Mouse (Mus musculus): ENCODE measurements around the gene Otop2. TPM values are rescaled to one million over a fixed set of nuclear protein-coding genes. Genes with fewer than 3 reads are reported as not detected.

The Otop2 gene
- total and polyA plus RNA-seq, 2 experiments from 2014 or later, result not detected

DNA sequence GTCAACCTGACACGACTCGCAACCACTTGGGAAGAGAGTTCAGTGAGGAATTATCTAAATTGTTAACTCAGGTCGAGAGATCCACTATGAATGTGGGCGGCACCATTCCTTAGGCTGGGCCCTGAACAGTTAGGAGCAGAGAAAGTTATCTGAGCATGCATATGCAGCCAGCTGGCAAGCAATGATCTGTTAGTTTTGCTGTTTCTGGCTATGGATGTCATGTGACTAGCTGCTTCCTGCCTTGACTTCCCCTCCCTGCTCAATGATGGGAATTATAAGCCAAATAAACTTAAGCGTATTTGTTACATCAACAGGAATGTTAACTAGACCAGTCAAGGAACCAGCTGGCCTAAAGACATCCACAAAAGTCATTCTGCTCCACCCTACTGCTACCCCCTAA is 46.4 kb downstream of the Otop2 start:
- no peak for ATAC-seq (ENCODE audit: insufficient read depth, low read depth)
- no peak overlapping the region for H3K4me2 ChIP-seq (ENCODE audit: low read depth, low read length)
- no peak overlapping the region for H3K27ac ChIP-seq (ENCODE audit: low read depth)
- H3K9me3 ChIP-seq (replicated peaks; ENCODE audit: control insufficient read depth, low read length), result no peaks in the 10 kb centered on the region
- H3K4me1 ChIP-seq (ENCODE audit: control insufficient read depth, insufficient read depth), result no peaks in the 10 kb centered on the region
- no peaks in the 10 kb centered on the region for H3K36me3 ChIP-seq (replicated peaks; ENCODE audit: control insufficient read depth, insufficient read depth, low read length)
- no peak for DNase-seq (ENCODE audit: low spot score)
- H3K27me3 ChIP-seq (ENCODE audit: control insufficient read depth, insufficient read depth, low read length), result 0 out of 2 replicates have a peak, but pooled peaks cover 6% of the 10 kb centered on the region
- H3K9ac ChIP-seq (replicated peaks; ENCODE audit: low read depth, low read length), result no peak overlapping the region
- H3K4me3 ChIP-seq (ENCODE audit: low read depth, low read length), result no peak overlapping the region
- 84% methylated on average over 5 of the region's 5 CpGs for WGBS
- TF ChIP-seq EP300 (IDR thresholded peaks at IDR 0.05; ENCODE audit: low read depth), result no peak

- H3K36me3 ChIP-seq (replicated peaks; ENCODE audit: control insufficient read depth, insufficient read depth, low read length), result no peaks in the 10 kb centered on the region
- ATAC-seq (ENCODE audit: insufficient read depth, low read depth) (0 out of 2 replicates have a peak, but pooled peaks have one; percentile 28), DNase-seq (ENCODE audit: low spot score) (peak; percentile 77)
- H3K27ac ChIP-seq (ENCODE audit: low read depth), result no peak overlapping the region
- H3K9ac ChIP-seq (replicated peaks; ENCODE audit: low read depth, low read length), result no peak overlapping the region
- WGBS, result 11% methylated on average over 8 of the region's 8 CpGs
- H3K4me1 ChIP-seq (ENCODE audit: control insufficient read depth, insufficient read depth), result peaks cover 4% of the 10 kb centered on the region; the same call in 1 of the 2 replicates
- no peaks in the 10 kb centered on the region for H3K9me3 ChIP-seq (replicated peaks; ENCODE audit: control insufficient read depth, low read length)
- H3K4me2 ChIP-seq (ENCODE audit: low read depth, low read length), result no peak overlapping the region
- H3K4me3 ChIP-seq (ENCODE audit: low read depth, low read length), result no peak overlapping the region
- TF ChIP-seq CTCF (IDR thresholded peaks at IDR 0.05; ENCODE audit: low read depth) (peak; percentile 98), EP300 (IDR thresholded peaks at IDR 0.05; ENCODE audit: low read depth) (no peak)
- 0 out of 2 replicates have a peak, but pooled peaks cover 2% of the 10 kb centered on the region for H3K27me3 ChIP-seq (ENCODE audit: control insufficient read depth, insufficient read depth, low read length)
Observed at GRCm38 (mm10) chr11:115354183-115354582, 47.2 kb downstream of the Otop2 start.

DNA sequence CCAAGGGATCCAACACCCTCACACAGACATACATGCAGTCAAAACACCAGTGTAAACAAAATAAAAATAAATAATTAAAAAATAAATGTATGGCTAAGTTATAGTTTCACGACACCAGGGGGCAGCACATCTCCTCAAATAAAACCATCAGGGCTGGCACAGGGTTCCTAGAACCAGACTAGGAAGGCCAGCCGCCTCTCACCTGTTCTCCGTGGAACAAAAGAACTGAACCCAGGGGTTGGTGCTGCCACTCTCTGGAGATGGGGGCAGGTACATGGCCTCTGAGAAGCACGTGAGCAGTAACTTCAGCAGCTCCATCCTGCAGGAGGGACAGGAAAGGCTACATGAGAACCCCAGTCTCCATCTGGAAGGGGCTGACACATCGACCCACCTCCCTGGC is 51.5 kb downstream of the Otop2 start:
- 12% methylated on average over 5 of the region's 5 CpGs for WGBS
- ATAC-seq (ENCODE audit: insufficient read depth, low read depth) (peak; percentile 49), DNase-seq (ENCODE audit: low spot score) (peak; percentile 75)
- H3K4me1 ChIP-seq (ENCODE audit: control insufficient read depth, insufficient read depth), result peaks cover 4% of the 10 kb centered on the region; the same call in 1 of the 2 replicates
- H3K4me2 ChIP-seq (ENCODE audit: low read depth, low read length), result no peak overlapping the region
- 0 out of 2 replicates have a peak overlapping the region, but pooled peaks have one; percentile 55 for H3K27ac ChIP-seq (ENCODE audit: low read depth)
- H3K27me3 ChIP-seq (ENCODE audit: control insufficient read depth, insufficient read depth, low read length), result no peaks in the 10 kb centered on the region
- no peak for TF ChIP-seq EP300 (IDR thresholded peaks at IDR 0.05; ENCODE audit: low read depth)
- peak; percentile 63 for TF ChIP-seq CTCF (IDR thresholded peaks at IDR 0.05; ENCODE audit: low read depth)
- H3K9me3 ChIP-seq (replicated peaks; ENCODE audit: control insufficient read depth, low read length), result no peaks in the 10 kb centered on the region
- no peaks in the 10 kb centered on the region for H3K36me3 ChIP-seq (replicated peaks; ENCODE audit: control insufficient read depth, insufficient read depth, low read length)
- H3K4me3 ChIP-seq (ENCODE audit: low read depth, low read length), result no peak overlapping the region
- no peak overlapping the region for H3K9ac ChIP-seq (replicated peaks; ENCODE audit: low read depth, low read length)

GRCm38 (mm10) chr11:115359293-115359692 is 52.3 kb downstream of the Otop2 start:
- Histone ChIP-seq H3K4me1 (ENCODE audit: control insufficient read depth, insufficient read depth) (peaks cover 4% of the 10 kb centered on the region; the same call in 1 of the 2 replicates), H3K4me2 (ENCODE audit: low read depth, low read length) (no peak overlapping the region; the same call in 1 of the 2 replicates), H3K27me3 (ENCODE audit: control insufficient read depth, insufficient read depth, low read length) (no peaks in the 10 kb centered on the region), H3K36me3 (replicated peaks; ENCODE audit: control insufficient read depth, insufficient read depth, low read length) (no peaks in the 10 kb centered on the region), H3K9me3 (replicated peaks; ENCODE audit: control insufficient read depth, low read length) (no peaks in the 10 kb centered on the region), H3K4me3 (ENCODE audit: low read depth, low read length) (no peak overlapping the region), H3K9ac (replicated peaks; ENCODE audit: low read depth, low read length) (no peak overlapping the region), H3K27ac (ENCODE audit: low read depth) (peak overlapping the region; percentile 55)
- ATAC-seq (ENCODE audit: insufficient read depth, low read depth) (0 out of 2 replicates have a peak, but pooled peaks have one; percentile 27), DNase-seq (ENCODE audit: low spot score) (peak; percentile 35)
- 25% methylated on average over 3 of the region's 3 CpGs for WGBS
- TF ChIP-seq CTCF (IDR thresholded peaks at IDR 0.05; ENCODE audit: low read depth), result no peak
- no peak for TF ChIP-seq EP300 (IDR thresholded peaks at IDR 0.05; ENCODE audit: low read depth)

DNA sequence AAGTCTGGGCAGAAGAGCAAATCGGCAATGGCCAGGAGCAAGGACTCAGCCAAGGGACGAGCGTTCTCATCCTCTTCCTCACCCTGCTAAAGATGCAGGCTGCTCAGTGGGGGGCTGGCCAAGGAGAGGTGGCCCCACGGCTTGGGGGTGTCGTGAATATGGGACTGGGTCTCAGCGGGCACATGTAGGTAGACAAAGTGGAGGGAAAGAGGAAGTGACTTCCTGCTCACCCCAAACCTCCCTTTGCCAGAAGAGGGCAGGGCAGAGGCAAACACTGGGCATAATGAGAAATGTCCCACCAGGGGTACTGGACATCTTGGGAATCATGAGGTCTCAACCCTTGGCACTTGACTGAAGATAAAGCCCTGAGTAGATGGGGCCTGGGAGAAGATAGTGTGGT is 52.8 kb downstream of the Otop2 start:
- no peaks in the 10 kb centered on the region for H3K36me3 ChIP-seq (replicated peaks; ENCODE audit: control insufficient read depth, insufficient read depth, low read length)
- H3K4me1 ChIP-seq (ENCODE audit: control insufficient read depth, insufficient read depth), result peaks cover 4% of the 10 kb centered on the region; the same call in 1 of the 2 replicates
- H3K9me3 ChIP-seq (replicated peaks; ENCODE audit: control insufficient read depth, low read length), result no peaks in the 10 kb centered on the region
- no peak overlapping the region for H3K4me2 ChIP-seq (ENCODE audit: low read depth, low read length)
- H3K4me3 ChIP-seq (ENCODE audit: low read depth, low read length), result no peak overlapping the region
- H3K27ac ChIP-seq (ENCODE audit: low read depth), result peak overlapping the region; percentile 55
- no peaks in the 10 kb centered on the region for H3K27me3 ChIP-seq (ENCODE audit: control insufficient read depth, insufficient read depth, low read length)
- TF ChIP-seq EP300 (IDR thresholded peaks at IDR 0.05; ENCODE audit: low read depth), result no peak
- peak; percentile 23; the same call in 1 of the 2 replicates for TF ChIP-seq CTCF (IDR thresholded peaks at IDR 0.05; ENCODE audit: low read depth)
- no peak overlapping the region for H3K9ac ChIP-seq (replicated peaks; ENCODE audit: low read depth, low read length)
- ATAC-seq (ENCODE audit: insufficient read depth, low read depth) (no peak), DNase-seq (ENCODE audit: low spot score) (no peak)
- WGBS, result 57% methylated on average over 6 of the region's 6 CpGs

DNA sequence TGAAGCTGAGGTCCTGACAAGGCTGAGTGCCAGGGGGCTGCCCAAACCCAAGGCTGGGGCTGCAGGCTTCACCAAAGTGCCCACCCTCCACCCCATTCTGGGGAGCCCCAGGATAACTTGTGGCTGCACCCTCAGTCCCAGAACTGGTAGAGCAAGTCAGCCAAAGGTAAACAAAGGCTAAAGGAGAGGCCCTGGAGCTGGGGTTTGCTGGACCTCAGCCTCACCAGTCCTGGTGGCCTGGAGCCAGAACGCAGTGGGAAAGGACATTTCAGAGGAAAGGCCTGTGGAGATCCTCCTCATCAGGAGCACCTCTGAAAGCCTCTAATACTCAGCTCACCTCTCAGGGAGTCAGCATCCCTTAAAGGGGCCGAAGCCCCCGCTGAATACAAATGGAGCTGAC is 57.2 kb downstream of the Otop2 start:
- Histone ChIP-seq H3K27ac (ENCODE audit: low read depth) (no peak overlapping the region), H3K9ac (replicated peaks; ENCODE audit: low read depth, low read length) (no peak overlapping the region), H3K27me3 (ENCODE audit: control insufficient read depth, insufficient read depth, low read length) (peaks cover 11% of the 10 kb centered on the region; the same call in 1 of the 2 replicates), H3K4me3 (ENCODE audit: low read depth, low read length) (no peak overlapping the region), H3K9me3 (replicated peaks; ENCODE audit: control insufficient read depth, low read length) (no peaks in the 10 kb centered on the region), H3K4me1 (ENCODE audit: control insufficient read depth, insufficient read depth) (peaks cover 18% of the 10 kb centered on the region), H3K4me2 (ENCODE audit: low read depth, low read length) (no peak overlapping the region), H3K36me3 (replicated peaks; ENCODE audit: control insufficient read depth, insufficient read depth, low read length) (no peaks in the 10 kb centered on the region)
- TF ChIP-seq CTCF (IDR thresholded peaks at IDR 0.05; ENCODE audit: low read depth), result no peak
- TF ChIP-seq EP300 (IDR thresholded peaks at IDR 0.05; ENCODE audit: low read depth), result no peak
- no peak for DNase-seq (ENCODE audit: low spot score)
- ATAC-seq (ENCODE audit: insufficient read depth, low read depth), result no peak
- whole genome bisulfite sequencing, result 89% methylated on average over 3 of the region's 3 CpGs

All from heart, postnatal 0 days (tissue).